ENCODE assay signal across 8 mouse cellular contexts in genomic region chr4:86857113-86858069, GRCm38 (mm10). TPM values are rescaled to one million over a fixed set of nuclear protein-coding genes. Genes with fewer than 3 reads are reported as not detected.
DNase-seq lines count a peak whose midpoint lies in the region; ATAC-seq and TF ChIP-seq lines count a peak whose summit lies in the region.

Gene Rps6 (minus strand): TSS chr4:86857412.

- no peaks in the 10 kb centered on the region for H3K9me3 ChIP-seq in heart, embryonic 10.5 days
- H3K9me3 ChIP-seq in kidney, embryonic 15.5 days (replicated peaks) = no peaks in the 10 kb centered on the region

- under 1% methylated on average over 68 of the region's 68 CpGs for WGBS in heart, embryonic 10.5 days
- 1% methylated on average over 68 of the region's 68 CpGs for WGBS in kidney, embryonic 15.5 days

- H3K27ac ChIP-seq in bone marrow macrophage, adult 2 months (ENCODE audit: insufficient read depth, low read depth, low read length) = peak within 1 kb of the TSS; percentile 86
- peak within 1 kb of the TSS; percentile 74 for H3K27ac ChIP-seq in embryonic fibroblast, embryonic 13.5 days (ENCODE audit: insufficient read depth, low read length)
- H3K27ac ChIP-seq in heart, embryonic 10.5 days = peak within 1 kb of the TSS; percentile 99
- peak within 1 kb of the TSS; percentile 97 for H3K27ac ChIP-seq in kidney, embryonic 15.5 days

- peaks cover 6% of the 10 kb centered on the region; the same call in 1 of the 2 replicates for H3K4me1 ChIP-seq in bone marrow macrophage, adult 2 months (ENCODE audit: control insufficient read depth, insufficient read depth, low read length)
- H3K4me1 ChIP-seq in embryonic fibroblast, embryonic 13.5 days (ENCODE audit: control insufficient read depth, insufficient read depth, low read length) = no peaks in the 10 kb centered on the region
- H3K4me1 ChIP-seq in heart, embryonic 10.5 days = peaks cover 12% of the 10 kb centered on the region
- H3K4me1 ChIP-seq in kidney, embryonic 15.5 days = peaks cover 17% of the 10 kb centered on the region

- TF ChIP-seq POLR2A in bone marrow macrophage, adult 2 months (IDR thresholded peaks at IDR 0.05; ENCODE audit: borderline replicate concordance, low read depth, low read length) = peak; percentile 81
- TF ChIP-seq POLR2A in embryonic fibroblast, embryonic 13.5 days (IDR thresholded peaks at IDR 0.05; ENCODE audit: low read depth, low read length) = peak; percentile 94

- H3K27me3 ChIP-seq in heart, embryonic 10.5 days (ENCODE audit: insufficient read depth, poor library complexity, severe bottlenecking) = no peaks in the 10 kb centered on the region
- H3K27me3 ChIP-seq in kidney, embryonic 15.5 days = no peaks in the 10 kb centered on the region

- peak within 1 kb of the TSS; percentile 99 for H3K9ac ChIP-seq in kidney, embryonic 15.5 days

- no peak for TF ChIP-seq CTCF in bone marrow macrophage, adult 2 months (IDR thresholded peaks at IDR 0.05; ENCODE audit: low read depth, low read length)
- no peak for TF ChIP-seq CTCF in embryonic fibroblast, embryonic 13.5 days (IDR thresholded peaks at IDR 0.05; ENCODE audit: borderline replicate concordance, insufficient read depth, low read length)

- ATAC-seq in kidney, embryonic 15.5 days (replicated peaks; ENCODE audit: low FRiP score) = peak; percentile 98
- peak; percentile 99 for ATAC-seq in monocyte, adult 5-6 weeks (replicated peaks; ENCODE audit: insufficient number of reproducible peaks, low FRiP score, low TSS enrichment, poor library complexity, severe bottlenecking)

- H3K4me3 ChIP-seq in bone marrow macrophage, adult 2 months (ENCODE audit: insufficient read depth, low read length) = peak within 1 kb of the TSS; percentile 76
- H3K4me3 ChIP-seq in embryonic fibroblast, embryonic 13.5 days (ENCODE audit: insufficient read depth, low read length) = peak within 1 kb of the TSS; percentile 67
- peak within 1 kb of the TSS; percentile 98 for H3K4me3 ChIP-seq in heart, embryonic 10.5 days
- peak within 1 kb of the TSS; percentile 94 for H3K4me3 ChIP-seq in kidney, embryonic 15.5 days (replicated peaks)

- H3K36me3 ChIP-seq in heart, embryonic 10.5 days = peaks cover 34% of the 10 kb centered on the region
- H3K36me3 ChIP-seq in kidney, embryonic 15.5 days = peaks cover 32% of the 10 kb centered on the region

- DNase-seq in A20 (ENCODE audit: low read depth, low spot score) = peak; percentile 95
- DNase-seq in heart, embryonic 10.5 days (ENCODE audit: low spot score) = peak; percentile 97
- peak; percentile 96 for DNase-seq in liver
- peak; percentile 94 to 97 for DNase-seq in spleen, postnatal 4 days (ENCODE audit: low spot score in 2 of 2)

- peak within 1 kb of the TSS; percentile 80 for H3K4me2 ChIP-seq in kidney, embryonic 15.5 days

RNA-seq across cellular contexts. Expression of gene Rps6, which starts in this region (rescaled TPM):
- polyA plus RNA-seq in bone marrow macrophage, adult 2 months (2012; ENCODE audit: insufficient read depth, insufficient read length, missing spikeins) = 1,487 and 1,542 TPM in 2 replicates
- polyA plus RNA-seq in embryonic fibroblast, embryonic 13.5 days (2011; ENCODE audit: insufficient read length, low read depth, missing spikeins) = 1,845 and 1,950 TPM in 2 replicates
- 492 and 664 TPM in 2 replicates for polyA plus RNA-seq in heart, embryonic 10.5 days (2016; fragmentation: Nextera tagmentation; extraction: Ambion mirVana)
- polyA plus RNA-seq in kidney, embryonic 15.5 days (2015; fragmentation: Nextera tagmentation; extraction: Ambion mirVana) = 768 and 806 TPM in 2 replicates
- total RNA-seq in monocyte, adult 5-6 weeks (2017) = 692 to 1,143 TPM (median 1,088 TPM) in 3 replicates

Comparison
In these comparisons a context has a peak if more than half of its experiments do, and no peak if none do; other contexts are left out.
1. Peak in every context shown above with its lines: DNase-seq, ATAC-seq, H3K4me3 ChIP-seq and H3K27ac ChIP-seq.